Mouse (Mus musculus): ENCODE measurements at regions not wholly inside any gene's neighbourhood (a gene's known extent, or its start where the extent isn't known, plus 50 kb on each side); places are given as distances from the start of the nearest gene placed in this dataset.

DNA sequence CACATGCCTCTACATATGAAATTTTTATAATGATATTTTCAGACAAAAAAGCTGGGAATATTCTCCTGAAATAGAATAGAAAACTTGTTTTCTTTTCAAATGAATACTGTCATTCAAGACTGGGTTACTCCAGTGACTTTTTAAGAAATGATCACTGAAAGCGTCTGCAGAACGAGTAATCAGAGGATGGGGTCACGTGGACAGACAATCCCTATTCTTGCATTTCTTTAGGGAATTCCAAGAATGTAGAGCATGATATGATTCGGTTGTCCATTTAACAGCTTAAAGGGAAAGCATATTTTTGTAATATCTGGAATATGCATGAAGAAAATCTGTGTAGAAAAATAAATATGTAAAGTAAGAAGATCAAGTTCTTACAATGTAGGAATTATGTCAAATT, 65.6 kb downstream of the 4933402N22Rik start:
- Histone ChIP-seq H3K9me3 (replicated peaks) (no peaks in the 10 kb centered on the region), H3K27me3 (no peaks in the 10 kb centered on the region), H3K9ac (no peak overlapping the region), H3K4me2 (no peak overlapping the region), H3K4me1 (no peaks in the 10 kb centered on the region), H3K36me3 (no peaks in the 10 kb centered on the region), H3K4me3 (replicated peaks) (no peak overlapping the region), H3K27ac (no peak overlapping the region)
- WGBS, result 61% methylated on average over 4 of the region's 4 CpGs
- no peak for ATAC-seq (replicated peaks; ENCODE audit: low FRiP score)

DNA sequence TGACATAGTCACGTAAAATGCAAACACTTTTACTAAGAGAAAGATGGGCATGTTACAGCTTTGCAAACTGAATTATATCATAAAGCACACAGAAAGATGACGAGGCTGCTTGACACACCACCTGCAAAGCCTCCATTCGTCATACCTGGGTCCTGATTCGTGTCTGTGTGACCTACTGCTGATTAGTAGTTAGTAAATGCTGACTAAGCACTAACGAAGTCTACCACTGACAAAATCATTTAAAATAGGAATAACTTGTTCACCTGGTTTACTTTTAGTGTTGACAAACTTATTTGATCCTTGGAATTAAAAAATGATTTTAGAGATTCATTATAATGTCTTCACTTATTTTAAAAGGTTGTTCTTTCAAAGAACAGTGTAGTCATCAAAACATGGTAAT, 71.3 kb downstream of the 4933402N22Rik start:
- H3K9ac ChIP-seq, result no peak overlapping the region
- WGBS, result 85% methylated on average over 5 of the region's 5 CpGs

DNA sequence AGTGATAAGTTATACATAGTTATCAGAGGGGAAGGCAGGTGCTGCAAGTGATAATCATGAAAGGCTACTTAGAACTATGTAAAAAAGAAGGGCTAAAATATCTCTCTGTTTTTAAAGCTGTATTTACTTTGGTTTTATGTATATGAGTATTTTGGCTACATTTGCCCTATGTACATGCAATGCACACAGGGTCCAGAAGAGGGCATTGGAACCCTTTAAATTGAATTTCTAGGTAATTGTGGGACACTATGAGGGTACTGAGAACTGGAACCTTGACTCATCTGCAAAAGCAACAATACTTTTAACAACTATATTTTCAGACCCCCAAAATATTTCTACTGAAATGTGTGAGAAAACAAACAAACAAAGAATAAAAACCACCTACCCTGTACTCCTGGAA, 82.9 kb downstream of the 4933402N22Rik start:
- H3K27ac ChIP-seq, result no peak overlapping the region
- H3K4me2 ChIP-seq, result no peak overlapping the region
- no peak overlapping the region for H3K9ac ChIP-seq
- H3K36me3 ChIP-seq, result no peaks in the 10 kb centered on the region
- H3K4me1 ChIP-seq, result no peaks in the 10 kb centered on the region
- H3K9me3 ChIP-seq (replicated peaks), result no peaks in the 10 kb centered on the region
- no peak for ATAC-seq (replicated peaks; ENCODE audit: low FRiP score)
- H3K27me3 ChIP-seq, result no peaks in the 10 kb centered on the region
- H3K4me3 ChIP-seq (replicated peaks), result no peak overlapping the region

More for the DNA sequence above, 71.3 kb downstream of the 4933402N22Rik start:
- Histone ChIP-seq H3K4me2 (no peak overlapping the region), H3K27me3 (no peaks in the 10 kb centered on the region), H3K36me3 (no peaks in the 10 kb centered on the region), H3K4me3 (replicated peaks) (no peak overlapping the region), H3K4me1 (no peaks in the 10 kb centered on the region), H3K9me3 (replicated peaks) (no peaks in the 10 kb centered on the region), H3K27ac (no peak overlapping the region)
- ATAC-seq (replicated peaks; ENCODE audit: low FRiP score), result no peak

DNA sequence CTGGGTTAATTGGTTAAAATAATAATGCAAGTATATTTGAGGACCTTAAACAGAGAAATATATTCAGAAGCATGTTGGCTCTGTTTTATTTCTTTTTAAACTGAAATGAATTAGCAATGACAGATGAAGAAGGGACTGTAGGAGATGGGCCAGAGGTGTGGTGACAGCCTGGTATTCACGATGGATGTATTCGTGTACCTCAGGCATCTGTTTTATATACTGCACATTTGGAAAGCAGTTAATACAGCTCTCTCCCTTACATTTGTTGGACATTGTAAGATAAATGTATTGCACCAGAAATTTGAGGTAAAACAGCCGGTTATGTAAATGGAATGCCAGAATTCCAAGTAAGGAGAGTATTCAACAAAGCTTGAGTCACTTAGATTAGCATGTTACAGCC, 88.6 kb downstream of the 4933402N22Rik start:
- Histone ChIP-seq H3K27ac (no peak overlapping the region), H3K9ac (no peak overlapping the region), H3K36me3 (no peaks in the 10 kb centered on the region), H3K4me1 (no peaks in the 10 kb centered on the region), H3K4me2 (no peak overlapping the region), H3K27me3 (no peaks in the 10 kb centered on the region), H3K9me3 (replicated peaks) (no peaks in the 10 kb centered on the region), H3K4me3 (replicated peaks) (no peak overlapping the region)
- 71% methylated on average over 3 of the region's 3 CpGs for WGBS
- no peak for ATAC-seq (replicated peaks; ENCODE audit: low FRiP score)

DNA sequence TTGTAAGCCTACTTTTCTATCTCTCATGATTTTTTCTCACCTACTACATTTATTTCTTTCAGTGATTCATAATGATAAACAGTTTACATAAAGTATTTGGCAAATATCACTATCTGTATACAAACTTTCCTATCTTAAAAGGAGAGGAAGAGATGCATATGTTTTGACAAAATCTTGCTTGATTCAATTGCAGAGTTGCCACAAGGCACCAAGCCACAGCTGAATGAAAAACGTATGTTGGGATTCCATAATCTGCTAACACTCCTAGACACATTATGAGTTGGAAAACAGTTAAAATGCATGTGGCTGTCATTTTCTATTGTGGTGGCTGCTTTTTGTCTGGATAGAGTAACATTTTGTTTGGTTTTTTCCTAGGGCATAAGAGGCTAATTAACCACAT, 98.5 kb downstream of the 4933402N22Rik start:
- Histone ChIP-seq H3K4me2 (no peak overlapping the region), H3K9ac (no peak overlapping the region), H3K27ac (no peak overlapping the region), H3K4me3 (replicated peaks) (no peak overlapping the region), H3K36me3 (no peaks in the 10 kb centered on the region), H3K4me1 (no peaks in the 10 kb centered on the region), H3K9me3 (replicated peaks) (no peaks in the 10 kb centered on the region), H3K27me3 (no peaks in the 10 kb centered on the region)
- ATAC-seq (replicated peaks; ENCODE audit: low FRiP score), result no peak
- WGBS, result 79% methylated on average over 1 of the region's 1 CpGs

DNA sequence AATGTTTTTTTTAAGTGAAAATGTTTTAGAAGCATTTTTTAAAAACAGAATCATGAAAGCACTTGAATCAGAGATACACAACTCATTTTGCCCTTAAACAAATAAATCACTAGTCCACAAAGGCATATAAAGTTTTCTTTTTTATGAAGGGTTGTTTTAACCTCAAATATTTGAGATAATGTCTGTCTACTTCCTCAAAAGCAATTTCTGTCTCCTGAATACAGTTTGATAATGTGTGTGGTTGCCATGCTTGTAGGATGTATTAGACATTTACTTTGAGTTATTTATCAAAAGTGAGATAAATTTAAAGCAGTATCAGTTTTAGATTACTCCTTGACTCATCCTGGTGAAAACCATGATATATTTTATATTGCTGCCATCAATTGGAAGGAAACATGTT, 102.6 kb downstream of the 4933402N22Rik start:
- no peak overlapping the region for H3K27ac ChIP-seq
- H3K4me3 ChIP-seq (replicated peaks), result no peak overlapping the region
- H3K4me1 ChIP-seq, result no peaks in the 10 kb centered on the region
- H3K4me2 ChIP-seq, result no peak overlapping the region
- no peaks in the 10 kb centered on the region for H3K27me3 ChIP-seq
- no peaks in the 10 kb centered on the region for H3K9me3 ChIP-seq (replicated peaks)
- no peaks in the 10 kb centered on the region for H3K36me3 ChIP-seq
- H3K9ac ChIP-seq, result no peak overlapping the region
- no peak for ATAC-seq (replicated peaks; ENCODE audit: low FRiP score)

DNA sequence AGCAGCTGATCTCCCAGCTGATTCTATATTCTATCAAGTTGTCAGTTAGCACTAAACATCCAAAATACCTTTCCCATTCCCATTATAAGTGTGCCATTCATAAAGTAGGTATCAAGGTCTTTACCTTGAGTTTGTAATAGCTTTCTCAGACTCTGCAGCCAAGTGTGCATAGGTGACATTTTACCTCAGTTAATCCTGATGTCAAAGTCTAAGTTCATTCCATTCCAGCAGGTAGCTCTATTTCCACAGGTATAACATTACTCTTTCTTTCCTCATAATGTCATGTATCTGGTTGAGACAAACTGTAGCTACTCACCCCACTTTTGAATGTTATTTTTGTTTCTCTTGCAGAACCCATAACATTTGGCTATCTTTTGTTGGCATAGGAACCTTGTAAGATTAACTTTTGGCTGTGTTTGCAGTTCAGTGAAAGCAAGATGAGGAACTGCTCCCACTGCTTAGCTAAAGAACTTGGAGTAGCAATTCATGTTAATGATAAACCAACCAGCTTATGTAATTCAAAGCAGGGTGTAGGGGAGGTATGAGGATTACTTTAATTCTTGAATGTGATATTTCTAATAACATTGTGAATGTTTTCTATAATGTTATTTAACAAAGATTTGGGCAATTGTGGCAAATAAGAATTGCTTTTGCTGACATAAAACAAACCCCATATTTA, 107.0 kb downstream of the 4933402N22Rik start:
- Histone ChIP-seq H3K4me2 (no peak overlapping the region), H3K4me1 (no peaks in the 10 kb centered on the region), H3K36me3 (no peaks in the 10 kb centered on the region), H3K27me3 (no peaks in the 10 kb centered on the region), H3K9me3 (replicated peaks) (no peaks in the 10 kb centered on the region), H3K27ac (no peak overlapping the region), H3K4me3 (replicated peaks) (no peak overlapping the region), H3K9ac (no peak overlapping the region)
- no peak for ATAC-seq (replicated peaks; ENCODE audit: low FRiP score)

DNA sequence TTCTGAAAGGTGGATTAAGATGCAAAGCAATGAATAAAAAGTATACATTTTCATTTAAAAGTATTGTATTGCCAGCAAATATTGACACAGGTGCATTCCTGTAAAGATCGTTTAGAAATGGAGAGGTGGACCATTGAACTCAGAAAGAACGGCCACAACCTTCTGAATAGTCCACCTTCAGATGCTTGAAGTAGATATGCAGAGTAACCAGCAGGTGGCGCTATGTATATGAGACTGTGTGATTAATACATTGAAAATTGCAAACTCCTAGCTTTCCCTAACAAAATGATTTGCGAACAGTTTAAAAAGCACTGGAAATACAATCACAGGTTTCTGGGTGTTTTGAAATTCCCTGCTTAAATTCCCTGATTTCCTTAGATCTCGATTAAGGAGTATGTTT, 112.2 kb downstream of the 4933402N22Rik start:
- H3K4me2 ChIP-seq, result no peak overlapping the region
- ATAC-seq (replicated peaks; ENCODE audit: low FRiP score), result peak; percentile 88
- H3K27ac ChIP-seq, result no peak overlapping the region
- H3K27me3 ChIP-seq, result no peaks in the 10 kb centered on the region
- no peaks in the 10 kb centered on the region for H3K9me3 ChIP-seq (replicated peaks)
- WGBS, result 9% methylated on average over 5 of the region's 5 CpGs
- no peak overlapping the region for H3K4me3 ChIP-seq (replicated peaks)
- H3K4me1 ChIP-seq, result no peaks in the 10 kb centered on the region
- H3K9ac ChIP-seq, result no peak overlapping the region
- H3K36me3 ChIP-seq, result no peaks in the 10 kb centered on the region

DNA sequence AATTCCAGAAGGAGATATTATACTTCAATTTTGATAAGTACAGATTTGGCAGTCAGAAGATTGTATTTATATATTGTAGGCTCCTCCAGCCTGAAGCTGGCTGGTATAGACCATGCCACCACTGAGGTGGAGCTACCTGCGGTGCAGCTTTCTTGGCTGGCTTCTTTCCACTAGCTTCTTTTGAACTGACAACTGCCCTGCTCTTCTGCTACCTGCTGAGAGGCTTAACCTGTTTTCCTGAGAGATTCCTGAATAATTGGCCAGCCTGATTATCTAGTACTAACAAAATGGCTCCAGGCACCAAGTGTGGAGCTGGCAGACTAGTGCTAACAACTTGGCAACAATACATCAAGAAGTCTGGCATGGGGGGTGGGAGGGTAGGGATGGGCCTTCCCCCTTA, 132.0 kb downstream of the 4933402N22Rik start:
- 94% methylated on average over 1 of the region's 1 CpGs for WGBS
- Histone ChIP-seq H3K27me3 (no peaks in the 10 kb centered on the region), H3K4me1 (no peaks in the 10 kb centered on the region), H3K27ac (no peak overlapping the region), H3K4me2 (no peak overlapping the region), H3K36me3 (no peaks in the 10 kb centered on the region), H3K9me3 (replicated peaks) (0 out of 2 replicates have a peak, but pooled peaks cover 10% of the 10 kb centered on the region), H3K4me3 (replicated peaks) (no peak overlapping the region), H3K9ac (no peak overlapping the region)
- ATAC-seq (replicated peaks; ENCODE audit: low FRiP score), result no peak

DNA sequence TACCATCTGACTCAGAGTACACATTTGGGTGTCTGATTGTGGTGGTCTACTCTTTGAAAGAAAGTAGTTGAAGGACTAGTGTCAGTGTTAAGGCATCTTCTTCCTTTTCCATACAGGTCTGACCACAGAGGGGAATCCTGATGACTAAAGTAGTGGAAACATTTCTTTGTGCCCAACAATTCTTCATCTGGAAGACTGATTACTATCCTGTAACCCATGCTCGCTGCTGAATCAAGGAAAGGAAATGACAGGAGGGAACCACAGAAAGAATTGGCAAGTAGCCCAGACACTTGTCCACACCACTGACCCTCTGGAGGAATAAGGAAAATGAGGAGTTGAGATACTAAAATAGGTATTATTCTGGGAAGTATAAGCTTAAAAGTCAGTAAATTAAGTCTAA, 162.3 kb downstream of the 4933402N22Rik start:
- no peak overlapping the region for H3K4me3 ChIP-seq (replicated peaks)
- no peaks in the 10 kb centered on the region for H3K27me3 ChIP-seq
- 45% methylated on average over 1 of the region's 1 CpGs for WGBS
- H3K4me2 ChIP-seq, result no peak overlapping the region
- H3K36me3 ChIP-seq, result no peaks in the 10 kb centered on the region
- H3K9ac ChIP-seq, result no peak overlapping the region
- no peak for ATAC-seq (replicated peaks; ENCODE audit: low FRiP score)
- H3K4me1 ChIP-seq, result no peaks in the 10 kb centered on the region
- H3K9me3 ChIP-seq (replicated peaks), result no peaks in the 10 kb centered on the region
- no peak overlapping the region for H3K27ac ChIP-seq

DNA sequence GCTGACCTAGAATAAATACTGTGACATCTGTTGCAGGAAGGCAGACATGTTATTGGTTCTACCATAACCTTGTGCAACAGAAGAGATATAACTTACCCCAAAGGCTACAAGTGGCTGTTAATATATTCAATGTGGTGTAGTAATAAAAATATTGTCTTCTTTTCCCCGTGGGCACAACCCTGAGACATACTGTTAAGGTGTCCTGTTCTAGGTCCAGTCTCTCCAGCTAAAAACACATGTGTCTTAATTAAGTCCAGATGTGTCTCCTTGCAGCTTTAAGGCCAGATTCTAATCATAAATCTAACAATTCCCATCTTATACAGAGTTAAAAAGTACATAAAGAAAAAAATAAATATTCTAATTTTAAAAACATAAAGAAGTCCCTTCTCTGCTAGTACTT, 175.8 kb downstream of the 4933402N22Rik start:
- no peaks in the 10 kb centered on the region for H3K9me3 ChIP-seq (replicated peaks)
- no peak for ATAC-seq (replicated peaks; ENCODE audit: low FRiP score)
- no peak overlapping the region for H3K4me2 ChIP-seq
- no peak overlapping the region for H3K4me3 ChIP-seq (replicated peaks)
- no peak overlapping the region for H3K9ac ChIP-seq
- H3K27me3 ChIP-seq, result no peaks in the 10 kb centered on the region
- H3K4me1 ChIP-seq, result no peaks in the 10 kb centered on the region
- no peak overlapping the region for H3K27ac ChIP-seq
- no peaks in the 10 kb centered on the region for H3K36me3 ChIP-seq
- 61% methylated on average over 1 of the region's 1 CpGs for WGBS

DNA sequence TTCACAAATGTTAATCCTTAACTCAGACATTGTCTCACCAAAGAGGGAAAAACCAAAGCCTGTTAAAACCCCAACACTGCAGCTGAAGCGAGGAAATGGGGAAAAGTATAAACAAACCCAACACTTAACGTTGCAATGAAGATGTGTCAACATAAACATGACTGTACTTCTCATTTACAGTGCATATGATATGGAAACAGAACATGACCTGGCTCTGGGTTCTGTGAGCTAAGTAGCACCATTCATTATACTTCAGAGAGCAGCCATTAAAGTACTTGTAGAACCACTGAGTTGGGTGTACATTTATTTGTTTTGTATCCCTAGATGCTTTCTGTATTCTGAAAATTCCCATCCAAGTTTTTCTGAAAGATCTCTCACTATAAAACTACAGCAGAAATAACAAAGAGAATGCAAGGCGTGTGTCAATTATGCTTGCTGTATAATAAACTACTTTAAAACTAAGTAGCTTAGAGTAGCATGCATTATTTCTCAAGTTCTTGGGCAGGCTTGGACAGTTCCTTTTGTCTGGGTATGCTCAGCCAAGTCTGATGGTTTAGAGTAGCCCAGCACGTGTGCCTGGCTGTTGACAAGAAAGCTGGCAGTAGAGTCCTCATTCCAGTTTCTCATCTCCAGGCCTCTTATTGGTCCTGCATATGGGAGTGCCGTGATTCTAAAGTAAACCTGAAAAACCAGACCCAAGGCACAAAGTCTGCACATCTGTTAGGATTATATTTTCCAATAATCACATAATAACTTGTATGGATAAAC, 198.9 kb downstream of the 4933402N22Rik start:
- 75% methylated on average over 5 of the region's 5 CpGs for WGBS
- ATAC-seq (replicated peaks; ENCODE audit: low FRiP score), result no peak

DNA sequence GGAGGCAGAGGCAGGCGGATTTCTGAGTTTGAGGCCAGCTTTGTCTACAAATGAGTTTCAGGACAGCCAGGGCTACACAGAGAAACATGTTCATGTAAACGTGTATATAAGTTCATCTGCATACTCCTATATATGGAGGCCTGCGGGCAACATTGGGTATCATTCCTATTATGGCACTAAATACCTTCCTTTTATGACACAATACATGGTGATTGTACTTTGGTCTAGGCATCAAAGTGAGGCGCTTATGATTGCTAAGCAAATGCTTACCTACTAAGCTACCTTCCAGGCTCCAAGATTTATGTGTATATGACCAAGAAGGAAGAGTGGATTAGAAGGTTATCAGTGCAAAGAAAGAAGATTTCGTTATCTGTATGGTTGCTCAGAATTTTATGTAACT, 207.1 kb downstream of the 4933402N22Rik start:
- H3K36me3 ChIP-seq, result no peaks in the 10 kb centered on the region
- no peak overlapping the region for H3K4me3 ChIP-seq (replicated peaks)
- H3K9me3 ChIP-seq (replicated peaks), result no peaks in the 10 kb centered on the region
- ATAC-seq (replicated peaks; ENCODE audit: low FRiP score), result no peak
- H3K27ac ChIP-seq, result no peak overlapping the region
- no peak overlapping the region for H3K4me2 ChIP-seq
- H3K9ac ChIP-seq, result no peak overlapping the region
- 89% methylated on average over 5 of the region's 5 CpGs for WGBS
- no peaks in the 10 kb centered on the region for H3K27me3 ChIP-seq
- no peaks in the 10 kb centered on the region for H3K4me1 ChIP-seq

More for the DNA sequence above, 198.9 kb downstream of the 4933402N22Rik start:
- H3K9ac ChIP-seq, result no peak overlapping the region
- H3K36me3 ChIP-seq, result no peaks in the 10 kb centered on the region
- H3K27me3 ChIP-seq, result no peaks in the 10 kb centered on the region
- H3K27ac ChIP-seq, result no peak overlapping the region
- H3K9me3 ChIP-seq (replicated peaks), result no peaks in the 10 kb centered on the region
- no peak overlapping the region for H3K4me2 ChIP-seq
- H3K4me3 ChIP-seq (replicated peaks), result no peak overlapping the region
- no peaks in the 10 kb centered on the region for H3K4me1 ChIP-seq
